13 mouse cellular contexts compared by ENCODE assay signal in genomic region chr13:69687023-69687422, GRCm38 (mm10). TPM values are rescaled to one million over a fixed set of nuclear protein-coding genes. Genes with fewer than 3 reads are reported as not detected.
DNase-seq lines count a peak whose midpoint lies in the region; ATAC-seq and TF ChIP-seq lines count a peak whose summit lies in the region.
"Had no signal": no experiment of that assay in that cellular context is flagged by ENCODE, and none has a peak within 500 bp of the region (broad histone marks: within the 10 kb centered on the region; RNA-seq: fewer than 3 reads in every experiment).

No protein-coding gene starts in this region.

- H3K27me3 ChIP-seq in intestine, postnatal 0 days (replicated peaks; ENCODE audit: control insufficient read depth, insufficient read depth, low read length), result no peaks in the 10 kb centered on the region
- no peaks in the 10 kb centered on the region; the same call in 1 of the 2 replicates for H3K27me3 ChIP-seq in intestine, embryonic 15.5 days (replicated peaks)
- H3K27me3 ChIP-seq in lung, embryonic 14.5 days (ENCODE audit: insufficient read depth, low read length), result no peaks in the 10 kb centered on the region
- no peaks in the 10 kb centered on the region for H3K27me3 ChIP-seq in midbrain, embryonic 14.5 days (ENCODE audit: control insufficient read depth, insufficient read depth, low read length)
- H3K27me3 ChIP-seq: limb, embryonic 13.5 days had no signal

- peak; percentile 59 for TF ChIP-seq CTCF in intestine, postnatal 0 days (IDR thresholded peaks at IDR 0.05; ENCODE audit: low read depth)
- peak; percentile 36 for TF ChIP-seq CTCF in lung, embryonic 14.5 days (IDR thresholded peaks at IDR 0.05; ENCODE audit: low read depth)

- no peak overlapping the region for H3K4me2 ChIP-seq in intestine, postnatal 0 days (replicated peaks; ENCODE audit: low read depth)
- no peak overlapping the region for H3K4me2 ChIP-seq in intestine, embryonic 15.5 days (replicated peaks)
- H3K4me2 ChIP-seq in lung, embryonic 14.5 days, result no peak overlapping the region
- no peak overlapping the region for H3K4me2 ChIP-seq in midbrain, embryonic 14.5 days (ENCODE audit: low read length)
- H3K4me2 ChIP-seq: limb, embryonic 13.5 days had no signal

- H3K4me1 ChIP-seq in intestine, postnatal 0 days (replicated peaks; ENCODE audit: control insufficient read depth, insufficient read depth, low read length), result no peaks in the 10 kb centered on the region
- H3K4me1 ChIP-seq in intestine, embryonic 15.5 days (replicated peaks), result no peaks in the 10 kb centered on the region
- no peaks in the 10 kb centered on the region for H3K4me1 ChIP-seq in lung, embryonic 14.5 days (ENCODE audit: insufficient read depth)
- peaks cover 12% of the 10 kb centered on the region for H3K4me1 ChIP-seq in midbrain, embryonic 14.5 days (ENCODE audit: control insufficient read depth, insufficient read depth, low read length)
- H3K4me1 ChIP-seq: limb, embryonic 13.5 days had no signal

- no peak overlapping the region for H3K27ac ChIP-seq in intestine, postnatal 0 days (ENCODE audit: low read depth, low read length)
- H3K27ac ChIP-seq in intestine, embryonic 15.5 days, result no peak overlapping the region
- H3K27ac ChIP-seq in lung, embryonic 14.5 days (ENCODE audit: low read depth), result no peak overlapping the region
- H3K27ac ChIP-seq in midbrain, embryonic 14.5 days (replicated peaks; ENCODE audit: low read depth, low read length), result no peak overlapping the region
- H3K27ac ChIP-seq: limb, embryonic 13.5 days had no signal

- no peak overlapping the region for H3K4me3 ChIP-seq in intestine, postnatal 0 days (ENCODE audit: low read depth, low read length)
- H3K4me3 ChIP-seq in intestine, embryonic 15.5 days (replicated peaks), result no peak overlapping the region
- no peak overlapping the region for H3K4me3 ChIP-seq in lung, embryonic 14.5 days (ENCODE audit: low read depth, low read length)
- no peak overlapping the region for H3K4me3 ChIP-seq in midbrain, embryonic 14.5 days (replicated peaks; ENCODE audit: low read depth, low read length)
- H3K4me3 ChIP-seq: limb, embryonic 13.5 days had no signal

- no peaks in the 10 kb centered on the region for H3K36me3 ChIP-seq in intestine, postnatal 0 days (ENCODE audit: control insufficient read depth, insufficient read depth)
- H3K36me3 ChIP-seq in intestine, embryonic 15.5 days, result no peaks in the 10 kb centered on the region
- H3K36me3 ChIP-seq in lung, embryonic 14.5 days (ENCODE audit: insufficient read depth), result no peaks in the 10 kb centered on the region
- no peaks in the 10 kb centered on the region for H3K36me3 ChIP-seq in midbrain, embryonic 14.5 days (ENCODE audit: control insufficient read depth, insufficient read depth, low read length)
- H3K36me3 ChIP-seq: limb, embryonic 13.5 days had no signal

- no peak for ATAC-seq in intestine, postnatal 0 days
- no peak for ATAC-seq in intestine, embryonic 15.5 days
- ATAC-seq in lung, embryonic 14.5 days (ENCODE audit: insufficient read depth), result no peak
- no peak for ATAC-seq in midbrain, embryonic 14.5 days (ENCODE audit: low FRiP score, low TSS enrichment)
- ATAC-seq: inflammation-experienced regulatory T-cells, adult 6 months had no signal

- WGBS in intestine, postnatal 0 days, result 20% methylated on average over 1 of the region's 1 CpGs
- WGBS in intestine, embryonic 15.5 days, result 37% methylated on average over 1 of the region's 1 CpGs
- WGBS in lung, embryonic 14.5 days, result 11% methylated on average over 1 of the region's 1 CpGs
- WGBS in midbrain, embryonic 14.5 days, result 60% methylated on average over 1 of the region's 1 CpGs

- H3K9me3 ChIP-seq in intestine, postnatal 0 days (ENCODE audit: control insufficient read depth), result no peaks in the 10 kb centered on the region
- no peaks in the 10 kb centered on the region for H3K9me3 ChIP-seq in intestine, embryonic 15.5 days
- no peaks in the 10 kb centered on the region for H3K9me3 ChIP-seq in lung, embryonic 14.5 days (ENCODE audit: low read depth, low read length)
- no peaks in the 10 kb centered on the region for H3K9me3 ChIP-seq in midbrain, embryonic 14.5 days (ENCODE audit: control insufficient read depth, low read length)
- H3K9me3 ChIP-seq: limb, embryonic 13.5 days had no signal

- DNase-seq in adrenal gland, postnatal 10 days, result peak; percentile 29
- DNase-seq in adrenal gland, postnatal 4 days (ENCODE audit: low spot score in 2 of 2), result no peak
- DNase-seq in lung, embryonic 14.5 days, result no peak
- DNase-seq in lung, postnatal 36 days, result no peak
- peak; percentile 29 for DNase-seq in embryo, embryonic 10.5 days (ENCODE audit: low spot score)
- no peak for DNase-seq in midbrain, embryonic 14.5 days
- DNase-seq: gastrocnemius, postnatal 10 days; spleen, adult 18-20 months had no signal

- H3K9ac ChIP-seq in intestine, postnatal 0 days (ENCODE audit: low read depth, low read length), result no peak overlapping the region
- no peak overlapping the region for H3K9ac ChIP-seq in intestine, embryonic 15.5 days
- no peak overlapping the region for H3K9ac ChIP-seq in lung, embryonic 14.5 days
- no peak overlapping the region for H3K9ac ChIP-seq in midbrain, embryonic 14.5 days (replicated peaks; ENCODE audit: low read length)
- H3K9ac ChIP-seq: limb, embryonic 13.5 days had no signal

RNA-seq across cellular contexts. Expression of gene Ube2ql1, which starts 52.7 kb away (rescaled TPM):
- 1 to 10 TPM; 1.6 to 1.7 TPM for total RNA-seq in adrenal gland, postnatal 10 days (2021)
- total RNA-seq in adrenal gland, postnatal 4 days (2021), result 1 to 10 TPM; 1.9 to 2.9 TPM
- polyA plus RNA-seq in intestine, postnatal 0 days (2015; fragmentation: Nextera tagmentation; extraction: Ambion mirVana), result 0.10 and 0.16 TPM in 2 replicates
- 0.14 and 0.21 TPM in 2 replicates for polyA plus RNA-seq in intestine, embryonic 15.5 days (2015; fragmentation: Nextera tagmentation; extraction: Ambion mirVana)
- polyA plus RNA-seq in lung, embryonic 14.5 days (2014; fragmentation: Nextera tagmentation; extraction: Ambion mirVana), result 0.18 and 0.34 TPM in 2 replicates
- polyA plus RNA-seq in midbrain, embryonic 14.5 days (2014; fragmentation: Nextera tagmentation; extraction: Ambion mirVana), result 34.4 and 43.7 TPM in 2 replicates
- polyA plus RNA-seq: inflammation-experienced regulatory T-cells, adult 6 months; testis, adult 2 months had no signal

Comparison
In these comparisons a context has a peak if more than half of its experiments do, and no peak if none do; other contexts are left out.
1. DNase-seq: peak in adrenal gland, postnatal 10 days (single experiment) and embryo, embryonic 10.5 days (single experiment); none in adrenal gland, postnatal 4 days (0 of 2), lung, embryonic 14.5 days (single experiment), lung, postnatal 36 days (single experiment) and midbrain, embryonic 14.5 days (single experiment).
2. RNA of gene Ube2ql1, which starts 52.7 kb away (polyA plus RNA-seq): 34.4 to 43.7 TPM in midbrain, embryonic 14.5 days; 0.18 to 0.34 TPM in lung, embryonic 14.5 days, 0.14 to 0.21 TPM in intestine, embryonic 15.5 days and 0.10 to 0.16 TPM in intestine, postnatal 0 days; every median in the first group is over 10 times any median in the second.